In the genomic region with DNA sequence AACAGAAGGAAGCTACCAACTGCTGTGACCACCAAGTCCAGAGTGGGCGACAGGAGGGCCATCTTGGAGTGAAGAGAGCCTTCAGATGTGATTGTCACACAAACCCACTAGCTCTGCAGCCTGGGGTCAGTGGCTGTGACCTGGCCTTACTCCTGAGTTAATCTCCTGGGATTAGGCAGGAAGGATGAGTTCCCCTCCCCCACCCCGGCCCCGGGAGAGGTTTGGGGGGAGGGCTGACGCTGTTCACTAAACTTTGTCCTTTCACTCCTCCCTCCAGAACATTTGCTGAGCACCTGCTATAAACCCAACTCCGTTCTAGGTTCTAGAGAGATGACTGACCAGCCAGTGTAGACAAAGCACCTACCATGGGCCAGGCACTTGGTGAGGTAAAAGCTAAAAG, we compare ENCODE assay signal across 11 mouse cellular contexts. TPM values are rescaled to one million over a fixed set of nuclear protein-coding genes. Genes with fewer than 3 reads are reported as not detected.
DNase-seq lines count a peak whose midpoint lies in the region; ATAC-seq lines count a peak whose summit lies in the region.
"Had no signal": no experiment of that assay in that cellular context is flagged by ENCODE, and none has a peak within 500 bp of the region (broad histone marks: within the 10 kb centered on the region; RNA-seq: fewer than 3 reads in every experiment).

No protein-coding gene starts in this region.

- H3K4me1 ChIP-seq in kidney, embryonic 14.5 days (ENCODE audit: control insufficient read depth, insufficient read depth, low read length) = 0 out of 2 replicates have a peak, but pooled peaks cover 8% of the 10 kb centered on the region
- peaks cover 53% of the 10 kb centered on the region for H3K4me1 ChIP-seq in embryonic facial prominence, embryonic 10.5 days
- H3K4me1 ChIP-seq in hindbrain, embryonic 14.5 days (replicated peaks; ENCODE audit: control insufficient read depth, insufficient read depth, low read length) = peaks cover 7% of the 10 kb centered on the region
- H3K4me1 ChIP-seq in midbrain, embryonic 11.5 days (ENCODE audit: control insufficient read depth, insufficient read depth, low read length) = peaks cover 24% of the 10 kb centered on the region

- no peak for ATAC-seq in kidney, embryonic 14.5 days (ENCODE audit: low FRiP score, low TSS enrichment)
- no peak for ATAC-seq in hindbrain, embryonic 14.5 days (ENCODE audit: low FRiP score)
- ATAC-seq in midbrain, embryonic 11.5 days (ENCODE audit: low FRiP score) = no peak
- no peak for ATAC-seq in cerebellum, adult (ENCODE audit: insufficient number of reproducible peaks, low FRiP score, low TSS enrichment)

- H3K27ac ChIP-seq in kidney, embryonic 14.5 days (ENCODE audit: low read depth, low read length) = no peak overlapping the region
- peak overlapping the region; percentile 76 for H3K27ac ChIP-seq in embryonic facial prominence, embryonic 10.5 days (replicated peaks)
- H3K27ac ChIP-seq in hindbrain, embryonic 14.5 days = peak overlapping the region; percentile 74; the same call in 1 of the 2 replicates
- H3K27ac ChIP-seq in midbrain, embryonic 11.5 days (ENCODE audit: low read depth, low read length) = peak overlapping the region; percentile 87
- H3K27ac ChIP-seq: limb, embryonic 13.5 days had no signal

- WGBS in kidney, embryonic 14.5 days = 33% methylated on average over 5 of the region's 5 CpGs
- WGBS in embryonic facial prominence, embryonic 10.5 days = 20% methylated on average over 5 of the region's 5 CpGs
- WGBS in hindbrain, embryonic 14.5 days = 30% methylated on average over 5 of the region's 5 CpGs
- 8% methylated on average over 5 of the region's 5 CpGs for WGBS in midbrain, embryonic 11.5 days

- no peaks in the 10 kb centered on the region for H3K27me3 ChIP-seq in kidney, embryonic 14.5 days (ENCODE audit: control insufficient read depth, insufficient read depth, low read length)
- 0 out of 2 replicates have a peak, but pooled peaks cover 6% of the 10 kb centered on the region for H3K27me3 ChIP-seq in embryonic facial prominence, embryonic 10.5 days (replicated peaks; ENCODE audit: low read depth, poor library complexity, severe bottlenecking)
- H3K27me3 ChIP-seq in hindbrain, embryonic 14.5 days (ENCODE audit: control insufficient read depth, insufficient read depth, low read length) = no peaks in the 10 kb centered on the region
- H3K27me3 ChIP-seq in midbrain, embryonic 11.5 days (ENCODE audit: control insufficient read depth, insufficient read depth, low read length) = no peaks in the 10 kb centered on the region
- H3K27me3 ChIP-seq: limb, embryonic 13.5 days had no signal

- no peak overlapping the region for H3K9ac ChIP-seq in kidney, embryonic 14.5 days (ENCODE audit: low read depth, low read length)
- H3K9ac ChIP-seq in hindbrain, embryonic 14.5 days = no peak overlapping the region
- H3K9ac ChIP-seq in midbrain, embryonic 11.5 days (ENCODE audit: low read length) = peak overlapping the region; percentile 17; the same call in 1 of the 2 replicates
- H3K9ac ChIP-seq: limb, embryonic 13.5 days had no signal

- H3K4me2 ChIP-seq in kidney, embryonic 14.5 days (replicated peaks; ENCODE audit: low read depth, low read length) = no peak overlapping the region
- H3K4me2 ChIP-seq in hindbrain, embryonic 14.5 days (replicated peaks) = no peak overlapping the region
- no peak overlapping the region for H3K4me2 ChIP-seq in midbrain, embryonic 11.5 days
- H3K4me2 ChIP-seq: limb, embryonic 13.5 days had no signal

- H3K9me3 ChIP-seq in kidney, embryonic 14.5 days (ENCODE audit: control insufficient read depth, low read length) = no peaks in the 10 kb centered on the region
- no peaks in the 10 kb centered on the region for H3K9me3 ChIP-seq in embryonic facial prominence, embryonic 10.5 days
- no peaks in the 10 kb centered on the region for H3K9me3 ChIP-seq in hindbrain, embryonic 14.5 days (ENCODE audit: control insufficient read depth, low read length)
- no peaks in the 10 kb centered on the region for H3K9me3 ChIP-seq in midbrain, embryonic 11.5 days (ENCODE audit: control insufficient read depth, low read length)
- H3K9me3 ChIP-seq: limb, embryonic 13.5 days had no signal

- H3K4me3 ChIP-seq in kidney, embryonic 14.5 days (ENCODE audit: low read length) = no peak overlapping the region
- no peak overlapping the region for H3K4me3 ChIP-seq in embryonic facial prominence, embryonic 10.5 days
- H3K4me3 ChIP-seq in hindbrain, embryonic 14.5 days (replicated peaks; ENCODE audit: low read length) = no peak overlapping the region
- no peak overlapping the region for H3K4me3 ChIP-seq in midbrain, embryonic 11.5 days (ENCODE audit: low read depth, low read length)
- H3K4me3 ChIP-seq: limb, embryonic 13.5 days had no signal

- peak; percentile 62 for DNase-seq in kidney, adult 11 months
- DNase-seq in embryonic facial prominence, embryonic 10.5 days (ENCODE audit: low spot score) = no peak
- no peak for DNase-seq in hindbrain, embryonic 14.5 days (ENCODE audit: low spot score)
- DNase-seq in midbrain, embryonic 11.5 days (ENCODE audit: low spot score, missing footprints) = no peak
- no peak for DNase-seq in right cerebral cortex, postnatal 25 days
- DNase-seq in cerebellum, adult 9-11 months = no peak
- DNase-seq: heart, adult 11 months; lung, postnatal 4 days had no signal

- no peaks in the 10 kb centered on the region for H3K36me3 ChIP-seq in kidney, embryonic 14.5 days (ENCODE audit: control insufficient read depth, insufficient read depth, low read length)
- no peaks in the 10 kb centered on the region for H3K36me3 ChIP-seq in embryonic facial prominence, embryonic 10.5 days (replicated peaks)
- H3K36me3 ChIP-seq in hindbrain, embryonic 14.5 days (replicated peaks; ENCODE audit: control insufficient read depth, insufficient read depth) = no peaks in the 10 kb centered on the region
- no peaks in the 10 kb centered on the region for H3K36me3 ChIP-seq in midbrain, embryonic 11.5 days (ENCODE audit: control insufficient read depth, insufficient read depth, low read length)
- H3K36me3 ChIP-seq: limb, embryonic 13.5 days had no signal

RNA-seq across cellular contexts. Expression of a gene that starts 29.8 kb away (rescaled TPM):
- polyA plus RNA-seq in kidney, embryonic 14.5 days (2014; fragmentation: Nextera tagmentation; extraction: Ambion mirVana) = 5.9 and 10.2 TPM in 2 replicates
- 12.9 and 18.7 TPM in 2 replicates for polyA plus RNA-seq in embryonic facial prominence, embryonic 10.5 days (2016; fragmentation: Nextera tagmentation; extraction: Ambion mirVana)
- polyA plus RNA-seq in hindbrain, embryonic 14.5 days (2014; fragmentation: Nextera tagmentation; extraction: Ambion mirVana) = 8.3 and 10.2 TPM in 2 replicates
- 23.7 and 24.5 TPM in 2 replicates for polyA plus RNA-seq in midbrain, embryonic 11.5 days (2014; fragmentation: Nextera tagmentation; extraction: Ambion mirVana)
